Mouse (Mus musculus) lung, postnatal 0 days (tissue): ENCODE data around the gene Drosha.

ENCODE experiments used
- CTCF ChIP-seq: IDR thresholded peaks from 2 replicates; pipeline ENCODE4 v1.5.1; 2016; ENCODE audit warnings: antibody characterized with exemption, mild to moderate bottlenecking
- EP300 ChIP-seq: IDR thresholded peaks from 2 replicates; pipeline ENCODE4 v1.6.1; 2016; ENCODE audit warnings: antibody characterized with exemption, mild to moderate bottlenecking, control low read depth

GRCm38 (mm10) chr15:12832599-12832998 lies 8.0 kb downstream of the Drosha start:
- TF ChIP-seq CTCF: no peak
- no peak for TF ChIP-seq EP300
